Comparison of ENCODE assay signal across 8 mouse cellular contexts in genomic region chr13:95323400-95323799, GRCm38 (mm10). TPM values are rescaled to one million over a fixed set of nuclear protein-coding genes. Genes with fewer than 3 reads are reported as not detected.
DNase-seq lines count a peak whose midpoint lies in the region; ATAC-seq and TF ChIP-seq lines count a peak whose summit lies in the region.

Gene Zbed3 (plus strand): TSS chr13:95323612.

- H3K4me2 ChIP-seq in neural tube, embryonic 12.5 days (replicated peaks), result peak within 1 kb of the TSS; percentile 85

- no peaks in the 10 kb centered on the region for H3K27me3 ChIP-seq in neural tube, embryonic 12.5 days (replicated peaks)

- no peaks in the 10 kb centered on the region for H3K9me3 ChIP-seq in neural tube, embryonic 12.5 days

- H3K9ac ChIP-seq in neural tube, embryonic 12.5 days, result peak within 1 kb of the TSS; percentile 98

- no peak for DNase-seq in layer of hippocampus, adult 2 months (ENCODE audit: low spot score in 2 of 2)
- DNase-seq in layer of hippocampus, adult 9-10 months (ENCODE audit: low spot score), result no peak
- no peak for DNase-seq in heart, postnatal 36 days
- DNase-seq in layer of hippocampus, postnatal 25 days (ENCODE audit: extremely low spot score in 1 of 2, low spot score in 1 of 2), result no peak
- no peak for DNase-seq in T-cell, adult 2 months (ENCODE audit: low spot score)
- DNase-seq in adipocyte (ENCODE audit: low spot score), result no peak

- no peaks in the 10 kb centered on the region for H3K36me3 ChIP-seq in neural tube, embryonic 12.5 days

- no peak for ATAC-seq in neural tube, embryonic 12.5 days (ENCODE audit: low FRiP score, low read depth)

- H3K4me1 ChIP-seq in brown adipose tissue, adult 24 weeks (ENCODE audit: control insufficient read depth, insufficient read depth, insufficient read length, low read length), result peaks cover 9% of the 10 kb centered on the region; the same call in 1 of the 2 replicates
- peaks cover 14% of the 10 kb centered on the region for H3K4me1 ChIP-seq in neural tube, embryonic 12.5 days

- TF ChIP-seq CTCF in layer of hippocampus, adult 2 months (conservative IDR thresholded peaks at IDR 0.05), result no peak

- peak within 1 kb of the TSS; percentile 72 for H3K4me3 ChIP-seq in layer of hippocampus, adult 2 months
- peak within 1 kb of the TSS; percentile 97 for H3K4me3 ChIP-seq in brown adipose tissue, adult 24 weeks (ENCODE audit: insufficient read depth, low read depth, low read length)
- H3K4me3 ChIP-seq in neural tube, embryonic 12.5 days, result peak within 1 kb of the TSS; percentile 81

- intact Hi-C loops in heart, postnatal 36 days (cut with DNase I), result no loop called here

- H3K27ac ChIP-seq in layer of hippocampus, adult 2 months, result peak within 1 kb of the TSS; percentile 97
- no peak within 1 kb of the TSS for H3K27ac ChIP-seq in brown adipose tissue, adult 24 weeks (replicated peaks; ENCODE audit: low read depth, low read length)
- no peak within 1 kb of the TSS for H3K27ac ChIP-seq in neural tube, embryonic 12.5 days

- WGBS in neural tube, embryonic 12.5 days, result 91% methylated on average over 6 of the region's 6 CpGs

RNA-seq across cellular contexts. Expression of gene Zbed3, which starts in this region (rescaled TPM):
- 10 to 100 TPM; 14.0 to 16.5 TPM for total RNA-seq in layer of hippocampus, adult 2 months (2021)
- 19.6 and 24.2 TPM in 2 replicates for polyA plus RNA-seq in brown adipose tissue, adult 24 weeks (2012; ENCODE audit: insufficient read depth, insufficient read length, missing spikeins)
- 10 to 100 TPM; 14.3 to 17.2 TPM for total RNA-seq in heart, postnatal 36 days (2021)
- total RNA-seq in layer of hippocampus, postnatal 25 days (2021), result 10 to 100 TPM; 14.1 to 15.1 TPM
- 53.3 and 59.3 TPM in 2 replicates for polyA plus RNA-seq in neural tube, embryonic 12.5 days (2016; fragmentation: Nextera tagmentation; extraction: Ambion mirVana)
